Mouse (Mus musculus): ENCODE measurements at regions not wholly inside any gene's neighbourhood (a gene's known extent, or its start where the extent isn't known, plus 50 kb on each side); places are given as distances from the start of the nearest gene placed in this dataset.

GRCm38 (mm10) chr16:29838981-29839661, 225.1 kb upstream of the Hes1 start:
- H3K9me3 ChIP-seq (ENCODE audit: low read length) = no peaks in the 10 kb centered on the region
- peak overlapping the region; percentile 62 for H3K4me2 ChIP-seq (replicated peaks; ENCODE audit: low read depth, low read length)
- H3K27me3 ChIP-seq (ENCODE audit: insufficient read depth, low read length) = 0 out of 2 replicates have a peak, but pooled peaks cover 3% of the 10 kb centered on the region
- peaks cover 18% of the 10 kb centered on the region for H3K4me1 ChIP-seq (ENCODE audit: insufficient read depth, low read length)
- H3K36me3 ChIP-seq (ENCODE audit: insufficient read depth, low read length) = no peaks in the 10 kb centered on the region
- 5% methylated on average over 28 of the region's 28 CpGs for WGBS
- peak; percentile 69 for ATAC-seq (ENCODE audit: low FRiP score, low TSS enrichment)
- peak overlapping the region; percentile 33 for H3K4me3 ChIP-seq (ENCODE audit: low read length)
- 0 out of 2 replicates have a peak overlapping the region, but pooled peaks have one; percentile 28 for H3K27ac ChIP-seq (ENCODE audit: low read length)
- H3K9ac ChIP-seq (replicated peaks; ENCODE audit: low read length) = peak overlapping the region; percentile 56

GRCm38 (mm10) chr16:29839662-29840001, 224.6 kb upstream of the Hes1 start:
- Histone ChIP-seq H3K27me3 (ENCODE audit: insufficient read depth, low read length) (0 out of 2 replicates have a peak, but pooled peaks cover 3% of the 10 kb centered on the region), H3K9ac (replicated peaks; ENCODE audit: low read length) (peak overlapping the region; percentile 56), H3K9me3 (ENCODE audit: low read length) (no peaks in the 10 kb centered on the region), H3K4me2 (replicated peaks; ENCODE audit: low read depth, low read length) (peak overlapping the region; percentile 62), H3K36me3 (ENCODE audit: insufficient read depth, low read length) (no peaks in the 10 kb centered on the region), H3K27ac (ENCODE audit: low read length) (0 out of 2 replicates have a peak overlapping the region, but pooled peaks have one; percentile 28), H3K4me1 (ENCODE audit: insufficient read depth, low read length) (peaks cover 18% of the 10 kb centered on the region), H3K4me3 (ENCODE audit: low read length) (peak overlapping the region; percentile 33)
- 0 out of 2 replicates have a peak, but pooled peaks have one; percentile 44 for ATAC-seq (ENCODE audit: low FRiP score, low TSS enrichment)
- 13% methylated on average over 6 of the region's 6 CpGs for WGBS

- no peak for ATAC-seq (ENCODE audit: low FRiP score, low TSS enrichment)
- Histone ChIP-seq H3K4me2 (replicated peaks; ENCODE audit: low read depth, low read length) (no peak overlapping the region), H3K9ac (replicated peaks; ENCODE audit: low read length) (no peak overlapping the region), H3K36me3 (ENCODE audit: insufficient read depth, low read length) (no peaks in the 10 kb centered on the region), H3K4me3 (ENCODE audit: low read length) (no peak overlapping the region), H3K4me1 (ENCODE audit: insufficient read depth, low read length) (peaks cover 23% of the 10 kb centered on the region), H3K9me3 (ENCODE audit: low read length) (no peaks in the 10 kb centered on the region), H3K27ac (ENCODE audit: low read length) (no peak overlapping the region), H3K27me3 (ENCODE audit: insufficient read depth, low read length) (0 out of 2 replicates have a peak, but pooled peaks cover 3% of the 10 kb centered on the region)
- 76% methylated on average over 2 of the region's 2 CpGs for WGBS
These were observed 223.8 kb upstream of the Hes1 start for GRCm38 (mm10) chr16:29840412-29840811.

GRCm38 (mm10) chr16:29841132-29841531, 223.1 kb upstream of the Hes1 start:
- ATAC-seq (ENCODE audit: low FRiP score, low TSS enrichment) = no peak
- WGBS = 42% methylated on average over 4 of the region's 4 CpGs
- no peak overlapping the region for H3K4me3 ChIP-seq (ENCODE audit: low read length)
- H3K9ac ChIP-seq (replicated peaks; ENCODE audit: low read length) = no peak overlapping the region
- no peak overlapping the region for H3K27ac ChIP-seq (ENCODE audit: low read length)
- no peak overlapping the region for H3K4me2 ChIP-seq (replicated peaks; ENCODE audit: low read depth, low read length)
- no peaks in the 10 kb centered on the region for H3K36me3 ChIP-seq (ENCODE audit: insufficient read depth, low read length)
- 0 out of 2 replicates have a peak, but pooled peaks cover 3% of the 10 kb centered on the region for H3K27me3 ChIP-seq (ENCODE audit: insufficient read depth, low read length)
- H3K4me1 ChIP-seq (ENCODE audit: insufficient read depth, low read length) = peaks cover 23% of the 10 kb centered on the region
- no peaks in the 10 kb centered on the region for H3K9me3 ChIP-seq (ENCODE audit: low read length)

GRCm38 (mm10) chr16:29842071-29842470, 222.1 kb upstream of the Hes1 start:
- peaks cover 23% of the 10 kb centered on the region for H3K4me1 ChIP-seq (ENCODE audit: insufficient read depth, low read length)
- H3K36me3 ChIP-seq (ENCODE audit: insufficient read depth, low read length) = no peaks in the 10 kb centered on the region

GRCm38 (mm10) chr16:29843490-29843889, 220.7 kb upstream of the Hes1 start:
- H3K9me3 ChIP-seq (ENCODE audit: low read length) = no peaks in the 10 kb centered on the region
- H3K4me1 ChIP-seq (ENCODE audit: insufficient read depth, low read length) = peaks cover 17% of the 10 kb centered on the region
- no peak overlapping the region for H3K4me3 ChIP-seq (ENCODE audit: low read length)
- no peak overlapping the region for H3K9ac ChIP-seq (replicated peaks; ENCODE audit: low read length)
- ATAC-seq (ENCODE audit: low FRiP score, low TSS enrichment) = no peak
- H3K27me3 ChIP-seq (ENCODE audit: insufficient read depth, low read length) = no peaks in the 10 kb centered on the region
- WGBS = 80% methylated on average over 7 of the region's 7 CpGs
- no peak overlapping the region for H3K27ac ChIP-seq (ENCODE audit: low read length)
- no peaks in the 10 kb centered on the region for H3K36me3 ChIP-seq (ENCODE audit: insufficient read depth, low read length)
- H3K4me2 ChIP-seq (replicated peaks; ENCODE audit: low read depth, low read length) = no peak overlapping the region

More at GRCm38 (mm10) chr16:29842071-29842470, 222.1 kb upstream of the Hes1 start:
- Histone ChIP-seq H3K9me3 (ENCODE audit: low read length) (no peaks in the 10 kb centered on the region), H3K4me3 (ENCODE audit: low read length) (no peak overlapping the region), H3K27ac (ENCODE audit: low read length) (no peak overlapping the region), H3K9ac (replicated peaks; ENCODE audit: low read length) (no peak overlapping the region), H3K4me2 (replicated peaks; ENCODE audit: low read depth, low read length) (no peak overlapping the region), H3K27me3 (ENCODE audit: insufficient read depth, low read length) (0 out of 2 replicates have a peak, but pooled peaks cover 3% of the 10 kb centered on the region)
- no peak for ATAC-seq (ENCODE audit: low FRiP score, low TSS enrichment)
- 90% methylated on average over 4 of the region's 4 CpGs for WGBS

- H3K4me1 ChIP-seq (ENCODE audit: insufficient read depth, low read length) = 0 out of 2 replicates have a peak, but pooled peaks cover 5% of the 10 kb centered on the region
- no peaks in the 10 kb centered on the region for H3K9me3 ChIP-seq (ENCODE audit: low read length)
- H3K27me3 ChIP-seq (ENCODE audit: insufficient read depth, low read length) = no peaks in the 10 kb centered on the region
- H3K27ac ChIP-seq (ENCODE audit: low read length) = no peak overlapping the region
- H3K4me2 ChIP-seq (replicated peaks; ENCODE audit: low read depth, low read length) = no peak overlapping the region
- WGBS = 48% methylated on average over 11 of the region's 12 CpGs
- peak; percentile 49; the same call in 1 of the 2 replicates for ATAC-seq (ENCODE audit: low FRiP score, low TSS enrichment)
- no peak overlapping the region for H3K4me3 ChIP-seq (ENCODE audit: low read length)
- no peaks in the 10 kb centered on the region for H3K36me3 ChIP-seq (ENCODE audit: insufficient read depth, low read length)
- H3K9ac ChIP-seq (replicated peaks; ENCODE audit: low read length) = no peak overlapping the region
These were observed 219.2 kb upstream of the Hes1 start for GRCm38 (mm10) chr16:29844706-29845596.

GRCm38 (mm10) chr16:29845597-29845986, 218.6 kb upstream of the Hes1 start:
- H3K4me3 ChIP-seq (ENCODE audit: low read length) = no peak overlapping the region
- 0 out of 2 replicates have a peak, but pooled peaks cover 5% of the 10 kb centered on the region for H3K4me1 ChIP-seq (ENCODE audit: insufficient read depth, low read length)
- 56% methylated on average over 8 of the region's 8 CpGs for WGBS
- H3K9me3 ChIP-seq (ENCODE audit: low read length) = no peaks in the 10 kb centered on the region
- ATAC-seq (ENCODE audit: low FRiP score, low TSS enrichment) = no peak
- H3K36me3 ChIP-seq (ENCODE audit: insufficient read depth, low read length) = no peaks in the 10 kb centered on the region
- no peak overlapping the region for H3K4me2 ChIP-seq (replicated peaks; ENCODE audit: low read depth, low read length)
- no peak overlapping the region for H3K27ac ChIP-seq (ENCODE audit: low read length)
- H3K9ac ChIP-seq (replicated peaks; ENCODE audit: low read length) = no peak overlapping the region
- no peaks in the 10 kb centered on the region for H3K27me3 ChIP-seq (ENCODE audit: insufficient read depth, low read length)

- Histone ChIP-seq H3K4me2 (replicated peaks; ENCODE audit: low read depth, low read length) (no peak overlapping the region), H3K36me3 (ENCODE audit: insufficient read depth, low read length) (no peaks in the 10 kb centered on the region), H3K27ac (ENCODE audit: low read length) (no peak overlapping the region), H3K9ac (replicated peaks; ENCODE audit: low read length) (no peak overlapping the region), H3K4me3 (ENCODE audit: low read length) (no peak overlapping the region), H3K4me1 (ENCODE audit: insufficient read depth, low read length) (peaks cover 5% of the 10 kb centered on the region; the same call in 1 of the 2 replicates), H3K9me3 (ENCODE audit: low read length) (no peaks in the 10 kb centered on the region), H3K27me3 (ENCODE audit: insufficient read depth, low read length) (no peaks in the 10 kb centered on the region)
- no peak for ATAC-seq (ENCODE audit: low FRiP score, low TSS enrichment)
- WGBS = 25% methylated on average over 1 of the region's 1 CpGs
These were observed 217.1 kb upstream of the Hes1 start for GRCm38 (mm10) chr16:29847059-29847458.
